Mouse (Mus musculus) mouse trophoblast stem cell (cell line): Measurements from ENCODE around the gene Rbm19.

ENCODE experiments used
- in situ Hi-C, 2 experiments: fragments of 300-500 bp; cut with MseI, MboI; formaldehyde crosslinking; loops; 2 replicates in 1 of 2; 3 replicates in 1 of 2; pipeline ENCODE4 v1.15.1; 2025

Gene Rbm19

DNA sequence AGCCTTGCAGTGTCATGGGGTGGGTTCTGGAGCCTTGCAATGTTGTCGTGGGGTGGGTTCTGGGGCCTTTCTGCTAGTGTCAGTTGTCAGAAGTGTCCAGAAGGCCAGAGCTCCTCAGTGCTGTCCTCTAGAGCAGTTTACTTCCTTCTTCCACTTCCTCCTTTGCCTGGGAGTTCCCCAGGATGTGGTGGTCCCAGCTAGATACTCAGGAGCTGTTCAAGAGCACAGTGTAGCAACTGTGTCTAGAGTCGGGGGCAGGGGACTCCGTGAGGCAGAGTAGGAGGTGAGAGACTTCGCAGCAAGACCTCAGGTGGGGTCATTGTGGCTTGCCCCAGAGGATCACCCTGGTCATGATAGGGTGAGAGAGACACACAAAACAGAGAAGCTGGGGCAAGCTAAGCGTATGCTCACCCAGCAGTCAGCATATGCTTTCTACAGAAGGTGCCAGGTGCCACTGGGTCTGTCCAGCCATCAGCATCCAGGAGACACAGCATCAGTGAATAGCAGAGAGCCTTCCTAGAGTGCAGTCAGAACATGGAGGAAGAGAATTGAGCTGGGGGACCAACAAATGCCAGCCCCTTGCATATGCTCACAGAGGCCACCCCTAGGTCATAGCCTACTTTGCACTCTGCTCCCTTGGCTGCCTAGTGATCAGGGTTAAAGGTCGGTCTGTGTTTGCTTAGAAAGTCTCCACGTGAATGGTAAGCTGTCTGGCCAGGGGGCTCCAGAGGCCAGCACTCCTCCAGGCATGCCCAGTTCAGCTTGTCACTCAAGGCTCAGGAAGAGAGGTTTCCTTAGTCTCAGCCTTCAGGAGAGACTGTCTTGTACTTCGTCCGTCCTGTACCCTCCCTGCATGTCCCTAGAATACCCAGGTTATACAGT, 49.0 kb downstream of the Rbm19 start:
- in situ Hi-C loops = no loop called here

DNA sequence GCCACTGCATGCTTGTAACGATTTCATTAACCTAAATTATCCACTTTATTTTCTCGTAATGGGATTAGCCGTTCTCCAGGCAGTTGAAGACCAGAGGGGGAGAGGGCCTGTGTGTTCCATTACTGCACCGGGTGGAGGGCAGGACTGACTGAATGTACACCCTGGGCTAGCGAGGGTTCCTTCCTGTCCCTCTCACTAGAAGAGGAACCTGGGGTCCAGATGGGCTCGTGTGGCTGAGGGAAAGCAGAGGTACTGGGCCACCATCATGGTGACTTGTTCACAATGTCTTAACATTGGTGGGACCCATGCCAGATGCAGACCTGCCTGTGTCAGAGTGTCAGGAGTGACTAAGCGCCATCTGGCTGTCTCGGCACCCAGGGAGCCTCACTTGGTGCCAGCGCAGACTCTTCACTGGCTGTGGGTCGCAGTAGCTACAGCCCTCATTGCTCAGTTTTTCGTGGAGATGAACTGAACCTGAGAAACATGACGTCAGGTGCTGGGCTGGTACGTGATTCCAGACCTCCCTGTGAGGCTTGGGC, 51.6 kb downstream of the Rbm19 start:
- in situ Hi-C loops = no loop called here

DNA sequence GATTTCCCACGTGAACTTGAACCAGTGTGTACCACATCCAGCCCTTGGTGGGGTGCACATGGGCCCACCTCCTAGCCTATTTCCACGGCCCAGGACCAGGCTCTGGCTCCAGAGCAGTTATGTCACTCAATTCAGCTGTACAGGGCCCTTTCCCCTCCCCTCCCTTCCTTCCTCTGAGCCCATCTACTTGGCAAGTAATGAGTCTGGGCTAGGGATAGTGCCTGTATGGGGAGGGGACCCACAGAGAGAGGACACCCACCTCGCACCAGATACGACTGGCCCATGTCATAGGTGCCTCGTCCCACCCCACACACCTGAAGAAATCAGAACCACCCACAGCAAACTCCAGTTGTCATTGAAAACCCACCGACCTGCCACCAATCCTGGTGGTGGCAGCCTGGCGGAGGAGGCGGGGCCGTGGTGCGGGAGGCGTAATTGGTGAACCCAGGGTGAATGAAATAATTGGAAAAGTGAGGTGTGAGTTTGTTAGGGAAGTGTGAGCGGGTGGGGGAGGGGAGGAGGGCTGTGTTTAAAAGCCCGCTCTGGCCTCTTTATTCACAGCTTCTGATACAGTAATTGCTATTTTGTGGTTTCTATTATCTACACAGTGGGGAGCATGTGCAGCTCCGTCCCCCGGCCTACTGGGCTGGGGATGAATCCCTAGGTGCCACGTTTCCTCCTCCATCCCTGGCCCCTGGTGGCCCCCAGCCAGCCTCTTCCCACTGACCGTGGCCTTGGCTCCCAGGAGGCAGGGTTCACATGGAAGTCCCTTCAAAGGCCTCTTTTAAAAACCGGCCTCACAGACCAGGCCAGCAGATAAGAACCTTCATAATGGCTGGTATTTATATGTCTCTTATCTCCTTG, 55.8 kb downstream of the Rbm19 start:
- in situ Hi-C loops = no loop called here

DNA sequence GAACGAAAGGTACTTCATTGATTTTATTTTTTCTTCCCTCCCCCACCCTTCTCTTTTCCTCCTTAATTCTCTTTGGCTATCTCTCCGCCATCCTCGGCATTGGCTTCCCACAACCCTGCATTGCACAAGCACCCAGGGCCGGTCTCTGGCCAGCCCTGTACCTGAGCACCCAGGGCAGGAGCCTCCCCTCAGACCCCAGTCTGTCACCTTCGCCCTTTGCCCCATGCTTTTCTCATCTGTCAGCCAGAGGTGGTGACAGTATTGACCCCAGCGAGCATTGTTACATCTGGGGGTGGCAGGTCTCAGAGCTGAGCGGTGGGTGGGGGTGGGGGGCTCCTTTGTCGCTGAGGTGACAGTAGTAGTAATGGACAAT, 56.5 kb downstream of the Rbm19 start:
- in situ Hi-C loops = no loop called here

DNA sequence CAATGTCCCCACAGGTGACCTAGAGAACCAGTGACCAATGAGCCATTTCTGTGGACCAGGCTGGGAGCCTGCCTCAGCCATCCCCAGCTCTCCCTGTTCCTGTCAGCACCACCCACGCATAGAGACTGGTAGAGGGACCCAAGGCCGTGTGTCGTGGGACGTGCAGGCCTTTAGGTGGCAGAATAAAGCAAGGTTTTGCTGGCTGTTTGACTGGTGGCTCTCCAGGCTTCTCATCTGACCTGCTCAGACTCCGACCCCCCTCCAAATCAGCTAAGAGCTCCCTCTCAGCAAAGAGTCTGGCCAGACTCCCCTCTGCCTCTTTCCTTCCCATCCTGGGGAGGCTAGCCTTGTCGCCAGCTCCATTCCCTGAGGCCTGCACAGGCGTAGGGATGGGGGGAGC, 58.1 kb downstream of the Rbm19 start:
- in situ Hi-C loops = no loop called here

DNA sequence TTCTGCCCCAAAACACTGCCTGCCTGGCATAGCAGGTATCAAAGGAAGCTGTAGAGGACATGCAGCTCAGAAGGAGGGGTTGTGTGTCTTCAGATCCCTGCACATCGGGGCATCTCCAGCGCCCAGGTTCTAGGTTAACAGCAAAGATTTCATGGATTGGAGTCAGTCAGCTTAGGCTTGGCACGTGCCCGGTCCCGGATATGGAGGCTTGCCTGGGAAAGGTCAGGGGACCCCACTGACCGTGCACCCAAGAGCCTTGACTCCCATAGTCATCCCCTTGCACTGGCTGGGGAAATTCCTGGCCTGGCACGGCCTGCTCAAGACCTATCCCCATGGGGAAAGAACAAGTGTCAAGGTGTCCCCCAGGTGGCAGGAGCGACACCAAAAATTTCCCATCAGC, 59.0 kb downstream of the Rbm19 start:
- in situ Hi-C loops = no loop called here

DNA sequence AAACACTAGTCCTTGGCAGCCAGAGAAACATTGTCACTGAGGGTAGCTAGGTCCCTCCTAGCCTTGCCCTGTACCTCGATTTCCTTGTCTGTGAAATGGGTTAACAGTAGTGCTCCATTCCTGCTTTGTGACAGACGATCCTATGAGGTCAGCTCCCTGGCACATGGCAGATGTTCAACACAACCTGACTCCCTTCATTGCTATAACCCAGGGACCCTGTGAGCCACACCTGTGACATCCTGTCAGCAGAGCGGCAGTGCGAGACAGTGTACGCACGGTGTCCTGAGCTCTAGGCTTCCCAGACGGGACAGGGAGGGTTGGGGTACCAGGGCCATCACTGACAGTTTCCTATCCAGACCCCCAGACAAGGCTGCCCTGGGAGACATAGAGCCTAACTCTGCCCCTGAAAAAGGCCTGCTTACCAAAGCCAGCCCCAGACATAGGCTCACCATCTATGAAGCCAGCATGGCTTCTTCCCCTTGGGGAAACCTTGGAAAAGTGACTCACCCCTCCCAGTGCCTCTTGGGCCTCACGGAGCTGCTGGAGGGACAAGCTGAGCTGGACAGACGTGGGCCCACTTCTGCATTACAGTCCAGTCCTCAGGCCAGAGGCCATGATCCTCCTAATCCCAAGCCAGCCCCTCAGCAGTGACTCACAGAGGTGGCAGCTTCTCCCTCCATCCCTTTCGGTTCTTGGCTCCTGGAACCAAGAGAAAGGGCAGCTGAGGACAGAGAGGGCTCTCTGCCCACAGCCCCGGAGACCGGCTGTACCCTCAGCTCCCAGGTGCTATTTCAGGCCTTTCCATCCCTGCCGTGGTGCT, 60.2 kb downstream of the Rbm19 start:
- in situ Hi-C loops = no loop called here

DNA sequence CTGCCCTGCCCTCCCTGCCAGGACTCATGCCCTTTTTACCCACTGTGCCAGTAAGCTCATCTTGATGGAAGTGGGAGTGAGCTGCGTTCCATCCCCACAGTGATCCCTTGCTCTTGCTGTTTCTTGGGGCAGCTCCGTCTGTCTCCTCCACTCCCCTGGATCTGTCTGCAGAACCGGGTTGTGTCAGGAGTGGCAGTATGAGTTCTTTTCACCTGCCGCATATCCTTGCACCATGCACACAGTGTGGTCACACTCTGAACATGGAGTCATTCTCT, 60.7 kb downstream of the Rbm19 start:
- in situ Hi-C loops = no loop called here

DNA sequence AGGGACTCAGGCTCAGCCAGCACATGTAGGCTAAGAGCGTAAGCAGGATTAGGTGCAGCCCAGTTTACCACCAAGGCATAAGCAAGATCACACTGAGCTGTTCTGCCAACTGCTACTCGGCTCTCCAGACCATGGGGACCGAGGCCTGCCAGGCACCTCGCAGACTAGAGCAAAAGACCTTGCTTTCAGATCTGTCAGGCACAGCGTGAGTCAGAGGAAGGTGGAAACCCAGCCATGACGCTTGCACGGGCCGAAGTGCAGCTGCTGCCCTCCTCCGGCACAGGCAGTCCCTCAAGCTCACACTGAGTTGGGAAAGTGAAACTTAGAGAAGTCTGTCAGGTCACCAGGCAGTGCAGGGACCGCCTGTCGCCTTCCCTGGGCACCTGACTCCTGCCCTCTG, 63.8 kb downstream of the Rbm19 start:
- in situ Hi-C loops = no loop called here

DNA sequence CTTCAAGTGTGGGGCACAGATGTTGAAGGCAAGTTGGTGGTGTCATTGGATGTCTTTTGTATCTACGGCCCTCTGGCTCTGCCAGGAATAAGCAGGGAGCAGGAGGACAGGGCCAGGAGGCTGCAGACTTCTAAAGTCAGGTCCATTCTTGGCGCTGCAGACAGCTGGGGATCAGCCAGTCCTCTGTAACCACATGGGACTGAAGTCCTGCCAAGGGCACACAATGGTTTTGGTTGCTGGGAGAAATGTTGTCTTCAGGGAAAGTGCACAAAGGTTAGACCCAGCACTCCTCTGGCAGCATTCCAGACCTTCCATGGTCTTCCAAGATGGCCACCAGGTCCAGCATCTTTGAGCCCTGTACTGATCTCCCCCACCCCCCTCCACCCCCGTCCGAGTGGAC, 65.1 kb downstream of the Rbm19 start:
- in situ Hi-C loops = no loop called here

DNA sequence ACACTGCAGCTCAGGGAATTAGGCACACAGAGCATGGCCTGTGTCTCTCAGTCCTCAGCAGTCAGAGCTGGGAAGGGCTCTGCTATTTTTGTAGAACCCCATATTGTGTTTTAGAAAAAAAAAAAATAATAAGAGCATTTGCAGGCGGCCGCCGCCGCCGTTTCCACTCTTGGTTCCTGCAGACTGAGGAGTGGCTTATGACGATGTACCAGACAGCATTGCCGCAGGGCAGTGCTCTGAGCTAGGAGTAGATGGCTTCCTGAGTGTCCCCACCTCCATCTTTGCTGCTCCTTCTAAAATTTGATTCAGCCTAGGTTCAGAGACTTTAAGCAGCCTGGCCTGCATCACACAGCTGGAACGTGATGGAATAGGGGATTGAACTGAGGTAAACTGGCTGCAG, 67.1 kb downstream of the Rbm19 start:
- in situ Hi-C loops = no loop called here

DNA sequence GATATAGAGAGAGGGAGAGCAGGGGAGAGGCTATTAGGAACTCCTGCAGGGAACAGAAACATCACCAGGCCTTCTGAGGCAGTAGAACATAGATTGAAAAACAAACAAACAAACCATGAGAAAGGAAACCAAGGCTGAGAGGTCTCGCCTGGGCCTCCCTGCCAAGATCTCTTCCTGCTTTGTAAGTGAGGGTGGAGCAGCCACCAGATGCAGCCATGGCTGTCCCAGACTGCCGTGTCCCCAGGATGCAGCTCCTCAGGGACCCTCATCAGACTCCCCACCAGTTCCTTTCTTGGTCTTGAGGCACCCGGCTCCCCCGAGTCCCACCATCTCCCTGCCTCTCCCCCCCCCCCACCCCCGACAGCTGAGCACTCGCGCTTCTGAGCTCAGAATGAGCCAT, 67.5 kb downstream of the Rbm19 start:
- in situ Hi-C loops = no loop called here

DNA sequence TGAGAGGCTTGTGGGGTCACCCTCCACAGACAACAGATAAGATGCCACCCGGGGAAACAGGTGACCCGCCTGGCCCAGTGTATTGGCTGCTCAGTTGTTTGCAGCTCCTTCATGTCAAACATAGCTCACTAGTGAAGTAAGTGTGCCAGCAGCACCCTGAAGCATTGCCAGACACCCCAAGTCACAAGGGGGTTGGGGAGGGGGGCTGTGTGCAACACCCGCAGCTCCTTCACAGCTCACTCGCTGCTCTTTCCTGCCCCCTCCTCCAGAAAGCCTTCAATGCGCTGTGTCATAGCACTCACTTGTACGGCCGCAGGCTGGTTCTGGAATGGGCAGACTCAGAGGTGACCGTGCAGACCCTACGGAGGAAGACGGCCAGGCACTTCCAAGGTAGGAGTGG, 69.7 kb downstream of the Rbm19 start:
- in situ Hi-C loops = no loop called here

DNA sequence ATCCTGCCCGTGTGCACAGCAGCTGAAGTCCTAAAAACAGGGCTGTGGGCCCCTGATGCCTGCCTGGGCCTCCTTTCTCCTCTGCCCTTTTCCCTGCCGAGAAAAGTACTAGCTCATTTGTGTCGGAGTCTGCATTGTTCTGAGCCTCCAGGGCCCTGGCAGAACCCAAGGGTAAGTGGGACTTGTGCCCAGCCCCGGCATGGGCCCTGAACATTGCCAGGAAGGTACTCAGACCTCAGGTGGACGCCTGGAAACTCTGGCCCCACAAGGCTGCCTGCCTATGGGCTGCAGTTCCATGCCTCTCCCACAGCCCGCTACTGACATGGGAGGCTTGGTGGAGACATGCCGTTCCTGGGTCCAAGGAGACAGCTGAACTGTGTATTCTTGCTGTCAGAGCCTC, 72.3 kb downstream of the Rbm19 start:
- in situ Hi-C loops = no loop called here

DNA sequence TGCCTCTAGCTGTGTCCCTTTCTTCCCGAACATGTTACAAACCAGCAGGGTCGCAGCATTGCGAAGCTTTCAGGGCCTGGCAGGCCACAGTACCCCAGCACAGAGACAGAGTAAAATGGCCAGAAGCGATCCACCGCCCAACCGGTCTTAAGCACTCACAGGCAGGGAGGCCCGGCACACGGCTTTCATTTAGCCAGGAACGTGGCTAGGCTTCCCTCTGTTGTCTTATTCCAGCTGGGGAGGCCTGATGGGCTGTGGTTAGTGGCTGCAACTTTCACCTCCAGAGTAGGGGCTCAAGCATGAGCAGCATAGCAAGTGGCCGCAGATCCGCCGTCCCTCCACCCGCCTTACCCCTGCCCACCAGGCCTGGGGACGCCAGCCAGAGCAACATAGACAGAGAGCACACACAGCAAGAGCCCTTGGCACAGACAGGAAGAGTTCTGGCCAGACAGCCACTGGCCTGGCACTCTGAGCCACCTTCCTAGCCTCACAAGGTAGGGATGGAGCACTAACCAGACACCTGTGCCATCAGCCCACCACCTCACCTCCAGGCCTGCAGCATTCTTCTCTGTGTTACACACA, 73.8 kb downstream of the Rbm19 start:
- in situ Hi-C loops = no loop called here

DNA sequence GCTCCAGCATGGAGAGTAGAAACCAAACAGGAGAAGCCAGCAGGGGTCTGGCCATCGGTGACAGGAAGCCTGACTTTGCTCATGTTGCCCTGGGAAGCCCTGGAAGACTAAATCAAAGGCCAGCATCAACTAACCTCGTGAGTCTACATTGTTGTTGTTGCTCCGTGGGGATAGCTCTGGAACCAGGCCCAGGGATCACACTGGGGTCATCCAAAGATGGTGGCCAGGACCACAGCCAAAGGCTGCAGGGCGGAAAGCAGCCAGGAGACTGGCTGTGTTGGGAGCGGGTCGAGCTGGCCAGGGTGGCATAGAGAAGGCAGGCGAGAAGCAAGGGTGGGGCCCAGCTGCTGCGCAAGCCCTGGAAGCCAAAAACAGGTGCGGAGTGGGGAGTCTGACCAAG, 75.4 kb downstream of the Rbm19 start:
- in situ Hi-C loops = no loop called here

DNA sequence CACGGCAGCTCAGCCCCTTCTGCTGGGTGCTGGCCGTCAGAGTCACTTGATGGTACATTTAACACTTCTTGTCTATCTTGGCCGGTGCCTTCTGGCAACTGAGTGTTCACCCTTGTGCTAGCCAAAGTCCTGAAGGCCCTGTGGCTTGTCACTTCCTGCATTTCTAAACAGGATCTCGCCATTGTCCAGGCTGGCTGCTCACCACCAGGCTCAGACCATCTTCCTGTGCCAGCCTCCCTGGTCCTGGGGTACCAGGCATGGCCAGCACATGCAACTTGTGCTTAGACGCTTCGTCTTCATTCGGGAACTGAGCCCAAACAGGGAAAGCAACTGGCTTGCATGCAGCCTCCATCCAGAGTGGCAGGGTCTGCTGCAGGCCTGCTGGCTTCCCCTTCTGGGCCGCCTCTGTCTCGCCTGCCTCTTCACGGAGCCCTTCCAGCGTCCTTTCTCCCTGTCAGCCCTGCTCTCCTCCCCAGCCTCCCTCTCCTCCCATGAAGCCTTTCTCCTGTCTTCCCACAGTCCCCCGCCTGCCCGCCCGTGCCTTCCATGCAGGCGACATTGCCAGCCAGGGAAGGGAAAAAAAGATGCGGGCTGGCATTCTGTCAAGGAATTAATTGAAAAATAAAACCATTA, 78.2 kb downstream of the Rbm19 start:
- in situ Hi-C loops = no loop called here

DNA sequence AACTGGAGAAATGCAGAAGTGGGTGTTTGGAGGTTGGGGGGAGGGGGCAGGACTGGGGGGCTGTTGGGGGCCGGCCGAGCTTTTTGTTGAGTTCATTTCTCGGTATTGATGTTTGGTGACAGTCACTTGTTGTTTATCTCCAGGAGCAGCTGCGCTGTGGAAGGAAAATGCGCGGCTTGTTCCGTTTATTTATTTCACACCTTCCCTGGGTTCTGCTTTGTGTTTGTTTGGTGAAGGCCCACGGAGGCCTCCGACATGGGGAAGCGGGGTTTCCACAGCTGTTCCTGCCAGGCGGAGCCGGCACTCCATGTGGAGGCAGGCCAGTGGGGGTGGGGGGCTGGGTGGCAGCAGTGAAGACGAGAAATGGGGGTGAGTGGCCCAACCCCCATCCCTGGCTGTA, 78.7 kb downstream of the Rbm19 start:
- in situ Hi-C loops = no loop called here

DNA sequence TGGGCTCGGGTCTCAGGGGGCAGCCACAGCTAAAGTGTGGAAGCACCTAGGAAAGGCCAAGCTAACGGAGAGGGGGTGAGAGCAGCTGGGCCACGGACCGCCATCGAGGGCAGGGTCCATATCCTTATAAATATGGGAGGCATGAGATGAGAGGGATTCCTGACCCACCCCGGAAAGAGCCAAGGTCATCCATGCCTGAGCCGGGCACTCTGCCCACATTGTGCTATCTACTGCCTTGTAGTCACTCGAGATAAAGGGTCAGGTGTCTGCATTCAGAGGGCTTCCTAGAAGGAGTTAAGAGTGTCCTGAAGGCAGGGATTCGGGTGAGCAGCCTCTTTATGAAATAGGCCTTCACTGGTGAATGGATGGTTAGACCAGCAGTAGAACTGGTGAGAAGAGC, 80.6 kb downstream of the Rbm19 start:
- in situ Hi-C loops = no loop called here

DNA sequence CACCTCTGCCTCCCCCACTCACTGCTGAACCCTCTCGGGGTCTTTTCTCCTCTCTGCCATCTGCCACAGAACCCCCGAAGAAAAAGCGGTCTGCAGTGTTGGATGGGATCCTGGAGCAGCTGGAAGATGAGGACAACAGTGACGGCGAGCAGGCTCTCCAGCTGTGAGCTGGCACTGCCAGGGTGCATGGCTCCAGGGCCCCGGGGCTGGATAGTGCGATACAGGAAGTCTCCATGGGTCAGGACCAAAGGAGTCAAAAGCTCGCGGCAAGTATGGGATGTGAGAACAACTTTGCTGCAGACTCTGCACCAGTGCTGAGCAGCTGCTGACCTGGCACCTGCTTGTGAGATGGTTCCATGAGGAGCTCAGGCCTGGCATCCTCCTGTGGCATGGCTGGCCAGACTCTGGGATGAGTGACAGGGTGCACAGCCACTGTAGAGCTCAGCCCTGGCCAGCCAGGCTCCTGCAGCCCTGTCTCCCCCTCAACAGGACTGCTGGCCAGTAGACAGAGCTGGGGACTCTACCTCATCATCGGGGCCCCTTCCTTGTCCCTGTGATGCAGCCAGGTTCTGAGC, 81.6 kb downstream of the Rbm19 start:
- in situ Hi-C loops = no loop called here

DNA sequence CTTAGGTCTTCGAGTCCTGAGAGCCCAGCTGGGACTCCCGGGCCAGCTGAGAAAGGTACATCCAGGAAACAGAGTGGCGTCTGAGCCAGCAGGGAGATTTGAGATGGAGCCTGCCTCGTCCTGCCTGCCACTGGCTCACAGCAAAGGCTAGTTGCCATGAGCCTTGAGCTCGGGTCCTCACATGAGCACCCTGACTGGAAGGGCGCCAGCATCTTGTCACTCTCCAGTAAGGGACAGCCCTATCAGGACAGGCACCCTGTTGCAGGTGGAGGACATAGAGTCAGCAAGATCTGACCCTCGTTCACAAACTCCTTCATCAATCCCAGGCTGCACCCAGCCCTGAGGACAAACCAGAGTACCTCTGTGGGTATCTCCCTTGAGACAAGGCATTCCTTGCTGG, 83.6 kb downstream of the Rbm19 start:
- in situ Hi-C loops = no loop called here
